Mouse (Mus musculus): ENCODE measurements around the gene Has3.
"Not testable (repeated sequence)": the region's sequence is repeated elsewhere in the genome, so short reads cannot be mapped to it uniquely, and the experiment has no call there.

The Has3 gene

GRCm38 (mm10) chr8:106870051-106870450, at the start of gene Has3:
TSS of gene Has3 (plus strand) at chr8:106870242.
- DNase-seq (ENCODE audit: low spot score in 2 of 2) = no peak

GRCm38 (mm10) chr8:106820553-106821515, 49.2 kb upstream of the Has3 start:
- no peak for DNase-seq (ENCODE audit: low spot score in 2 of 2)

GRCm38 (mm10) chr8:106828921-106829320, 41.1 kb upstream of the Has3 start:
- DNase-seq (ENCODE audit: low spot score in 2 of 2) = no peak

DNA sequence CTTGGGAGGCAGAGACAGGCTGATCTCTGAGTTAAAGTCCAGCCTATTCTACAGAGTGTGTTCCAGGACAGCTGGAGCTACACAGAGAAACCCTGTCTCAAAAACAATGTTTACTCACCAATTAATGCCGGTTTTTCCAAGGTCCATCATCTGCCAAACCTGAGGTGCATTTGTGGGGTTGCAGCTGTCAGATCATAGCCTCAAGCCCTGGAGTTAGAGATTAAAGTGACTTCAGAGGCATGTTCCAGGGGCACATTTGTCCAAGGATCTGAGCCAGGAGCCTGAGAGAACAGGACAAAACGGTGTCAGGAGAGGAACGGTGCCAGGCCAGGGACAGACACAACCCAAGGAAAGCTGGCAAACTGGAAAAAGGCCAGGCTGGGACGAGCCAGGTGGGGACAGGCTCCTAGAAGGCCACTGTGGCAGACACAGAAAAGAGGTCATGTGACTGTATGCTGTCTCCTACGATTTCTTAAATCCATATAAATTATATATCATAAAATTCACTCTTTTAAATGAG, 40.5 kb upstream of the Has3 start:
- no peak for DNase-seq (ENCODE audit: low spot score in 2 of 2)

DNA sequence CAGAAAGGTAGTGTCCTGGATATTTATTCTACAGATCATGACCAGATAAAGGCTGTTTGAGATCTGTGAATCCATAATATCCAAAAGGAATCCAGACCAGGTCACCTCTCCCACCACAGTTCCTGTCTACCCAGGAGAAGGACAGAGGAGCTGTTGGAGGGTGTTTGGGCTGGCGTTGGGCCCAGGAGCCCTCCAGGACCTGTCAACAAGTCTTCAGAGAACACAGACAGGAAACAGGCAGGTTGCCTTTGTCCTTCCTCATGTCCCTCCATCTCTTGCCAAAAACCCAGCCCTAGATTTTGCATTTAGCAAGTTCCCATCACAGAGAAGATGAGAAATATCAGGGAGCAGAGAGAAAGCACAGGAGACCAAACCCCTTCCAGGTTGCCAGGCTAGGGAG, 35.1 kb upstream of the Has3 start:
- no peak for DNase-seq (ENCODE audit: low spot score in 2 of 2)

- no peak for DNase-seq (ENCODE audit: low spot score in 2 of 2)
Measured at GRCm38 (mm10) chr8:106836525-106836924, 33.5 kb upstream of the Has3 start.

DNA sequence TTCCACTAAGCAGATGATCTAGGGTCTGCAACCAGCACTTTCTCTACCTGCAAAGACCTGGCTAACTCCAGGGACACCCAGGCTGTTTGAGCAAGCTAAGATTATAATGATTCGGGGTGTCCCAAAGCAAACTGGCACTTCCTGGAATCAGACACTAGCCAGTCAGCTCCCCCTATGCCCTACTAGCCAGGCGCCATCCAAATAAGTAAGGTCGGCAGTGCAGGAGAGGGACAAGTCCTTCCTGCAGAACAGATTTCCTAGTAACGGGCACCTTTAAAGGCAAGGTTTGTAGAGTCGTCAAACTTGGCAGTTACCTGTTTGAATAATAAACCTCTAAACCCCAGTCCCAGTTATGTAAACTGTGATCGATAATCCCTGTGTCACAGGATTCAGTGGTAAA, 31.2 kb upstream of the Has3 start:
- no peak for DNase-seq (ENCODE audit: low spot score in 2 of 2)

- DNase-seq (ENCODE audit: low spot score in 2 of 2) = no peak
Measured at GRCm38 (mm10) chr8:106839209-106840001, 30.6 kb upstream of the Has3 start.

GRCm38 (mm10) chr8:106850034-106850433, 20.0 kb upstream of the Has3 start:
- DNase-seq (ENCODE audit: low spot score in 2 of 2) = no peak

- DNase-seq (ENCODE audit: low spot score in 2 of 2) = no peak
Measured at GRCm38 (mm10) chr8:106854534-106855241, 15.4 kb upstream of the Has3 start.

DNA sequence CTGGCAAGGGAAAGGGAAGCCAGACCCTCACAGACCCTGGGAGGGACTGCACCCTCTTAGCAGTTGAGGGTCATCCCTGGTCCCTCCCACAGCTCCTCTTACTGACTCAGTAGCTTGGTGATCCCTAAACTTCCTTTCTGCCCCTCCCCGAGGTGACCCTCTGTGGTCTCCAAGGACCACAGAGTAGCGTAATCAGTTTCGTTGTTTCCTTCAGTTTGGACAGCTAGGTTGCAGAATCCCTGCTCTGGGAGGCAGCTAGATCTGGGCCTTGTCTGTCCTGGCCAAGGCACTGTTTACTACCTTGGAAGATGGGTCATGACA, 14.8 kb upstream of the Has3 start:
- DNase-seq (ENCODE audit: low spot score in 2 of 2) = no peak

DNA sequence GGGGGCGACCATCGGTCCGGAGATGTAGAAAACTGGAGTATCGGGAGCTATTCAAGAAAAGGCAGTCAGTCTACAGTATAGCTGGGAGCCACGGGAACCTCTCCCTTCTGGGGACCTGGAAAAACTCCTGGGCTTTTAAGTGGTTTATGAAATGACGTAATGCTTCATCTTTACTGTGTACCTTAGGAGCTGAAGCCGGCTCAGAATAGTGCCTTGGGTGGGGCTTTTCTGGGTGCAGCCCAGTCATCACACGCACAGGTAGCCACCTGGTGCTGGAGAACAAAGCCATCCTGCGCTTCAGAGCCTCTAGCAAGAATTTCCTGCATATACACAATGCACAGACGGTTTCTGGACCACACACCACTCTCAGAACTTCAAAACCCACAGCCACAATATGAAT, 7.2 kb upstream of the Has3 start:
- DNase-seq (ENCODE audit: low spot score in 2 of 2) = no peak

- DNase-seq (ENCODE audit: low spot score in 2 of 2) = no peak
Measured at GRCm38 (mm10) chr8:106865354-106865753, 4.7 kb upstream of the Has3 start.

- DNase-seq (ENCODE audit: low spot score in 2 of 2) = peak in 1 of 2 experiments; percentile 33
Measured at GRCm38 (mm10) chr8:106870537-106871327, 690 bp downstream of the Has3 start.

DNA sequence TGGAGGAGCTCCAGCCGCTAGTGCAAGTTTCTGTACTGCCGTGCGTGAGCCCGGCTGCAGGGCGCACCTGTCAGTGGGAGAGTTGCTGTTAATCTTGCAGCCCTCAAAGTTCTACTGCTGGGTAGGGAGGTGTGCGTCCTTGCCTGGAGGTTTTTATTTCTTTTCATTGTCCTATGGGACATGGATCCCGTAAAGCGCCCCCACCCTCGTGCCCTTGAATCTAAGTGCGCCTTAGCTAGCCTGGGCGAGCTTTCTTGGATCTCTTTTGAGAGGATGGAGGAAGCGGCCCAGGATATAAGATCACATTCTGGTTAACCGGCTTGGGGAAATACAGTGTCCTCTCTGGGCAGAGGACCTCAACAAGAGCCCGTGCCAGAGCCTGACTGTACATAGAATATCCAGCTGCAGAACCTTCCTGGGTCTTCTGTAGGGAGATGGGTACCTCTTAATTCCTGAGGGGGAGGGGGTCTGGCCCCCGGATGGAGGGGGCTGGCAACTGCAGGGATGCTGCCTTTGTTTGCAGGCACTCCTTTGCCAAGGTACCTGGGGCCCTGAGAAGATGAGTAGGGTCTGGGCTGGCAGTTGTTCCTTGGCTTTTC, 1.4 kb downstream of the Has3 start:
- no peak for DNase-seq (ENCODE audit: low spot score in 2 of 2)

- DNase-seq (ENCODE audit: low spot score in 2 of 2) = peak in 1 of 2 experiments; percentile 32
Measured at GRCm38 (mm10) chr8:106871931-106872371, 1.9 kb downstream of the Has3 start.

DNA sequence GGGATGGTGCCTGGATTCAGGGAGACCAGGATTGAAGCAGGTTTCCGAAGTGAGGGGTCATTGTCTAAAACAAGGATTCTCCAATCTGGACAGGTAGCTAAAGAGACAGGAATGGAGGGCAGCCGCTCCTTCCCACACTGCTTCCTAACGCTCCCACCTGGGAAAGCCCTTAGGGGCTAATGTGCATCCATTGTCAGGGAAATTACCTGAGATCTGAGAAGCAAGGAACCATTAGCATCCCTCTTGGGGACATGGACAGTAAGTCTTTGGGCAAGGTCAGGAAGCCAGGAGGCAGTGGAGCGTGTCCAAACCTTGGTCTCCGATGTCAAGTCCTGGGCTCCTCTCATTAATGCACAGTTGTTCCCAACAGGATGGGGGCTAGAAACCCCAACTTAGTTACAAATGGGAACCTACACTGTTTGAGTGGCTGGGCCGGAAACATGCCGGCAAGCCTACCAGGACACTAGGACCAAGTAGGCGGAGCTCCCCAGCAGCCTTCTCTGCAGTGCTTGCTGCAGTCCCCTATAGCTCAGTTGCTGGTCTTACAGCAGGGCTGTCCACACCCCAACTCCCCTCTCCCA, 2.5 kb downstream of the Has3 start:
- no peak for DNase-seq (ENCODE audit: low spot score in 2 of 2)

DNA sequence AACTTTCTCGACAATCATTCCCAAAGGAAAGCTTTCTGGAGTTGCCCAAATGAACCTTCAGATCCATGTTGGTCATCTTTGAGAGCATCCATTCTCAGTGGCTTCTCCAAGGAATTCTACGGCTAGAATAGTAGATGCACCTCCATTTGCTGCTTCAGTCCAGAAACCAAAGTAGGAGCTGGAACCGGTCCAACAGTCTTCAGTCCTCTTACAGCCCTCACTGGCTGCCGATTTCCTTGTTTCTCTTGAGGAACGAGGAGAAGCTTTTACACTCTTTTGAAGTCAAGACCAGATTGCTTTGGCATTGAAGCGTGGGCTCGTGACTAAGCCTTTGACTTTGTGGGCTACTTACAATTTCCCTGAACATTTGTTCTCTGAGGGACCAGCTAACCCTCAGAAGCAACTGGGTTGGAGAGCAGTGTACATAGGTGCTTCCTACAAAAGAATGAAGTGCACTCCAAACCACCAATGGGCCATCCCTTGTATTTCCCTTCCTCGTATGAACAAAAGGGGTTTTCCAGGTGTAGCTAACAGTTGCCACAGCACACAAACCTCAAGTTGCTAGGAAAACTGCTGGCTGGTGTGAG, 10.2 kb downstream of the Has3 start:
- no peak for DNase-seq (ENCODE audit: low spot score in 2 of 2)

DNA sequence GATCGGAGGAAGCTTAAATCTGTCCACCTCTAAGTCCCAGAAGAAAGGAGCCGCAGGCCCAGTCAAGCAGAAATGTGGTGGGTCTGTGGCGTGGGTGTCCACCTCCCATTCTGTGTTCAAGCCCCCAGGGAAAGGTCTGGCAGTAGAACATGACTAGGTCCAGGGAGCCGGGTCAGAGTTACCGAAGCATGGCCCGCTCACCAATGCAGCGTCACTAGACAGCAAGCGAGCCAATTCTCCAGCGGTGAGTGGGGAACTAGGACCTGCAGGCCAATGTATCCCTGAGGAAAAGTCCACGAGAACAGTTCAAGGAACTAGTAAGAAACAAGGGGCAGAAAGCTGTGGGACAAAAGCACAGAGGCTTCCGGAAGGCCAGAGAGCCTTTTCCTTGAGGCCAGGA, 14.1 kb downstream of the Has3 start:
- DNase-seq (ENCODE audit: low spot score in 2 of 2) = not testable (repeated sequence)
